Mouse (Mus musculus) testis, postnatal 10 days (tissue): ENCODE data around the gene Mfsd4a.

Experiments
- DNase-seq: peaks from one replicate; pipeline ENCODE4 v3.0.0; 2021; ENCODE audit warnings: low spot score

The Mfsd4a gene

DNA sequence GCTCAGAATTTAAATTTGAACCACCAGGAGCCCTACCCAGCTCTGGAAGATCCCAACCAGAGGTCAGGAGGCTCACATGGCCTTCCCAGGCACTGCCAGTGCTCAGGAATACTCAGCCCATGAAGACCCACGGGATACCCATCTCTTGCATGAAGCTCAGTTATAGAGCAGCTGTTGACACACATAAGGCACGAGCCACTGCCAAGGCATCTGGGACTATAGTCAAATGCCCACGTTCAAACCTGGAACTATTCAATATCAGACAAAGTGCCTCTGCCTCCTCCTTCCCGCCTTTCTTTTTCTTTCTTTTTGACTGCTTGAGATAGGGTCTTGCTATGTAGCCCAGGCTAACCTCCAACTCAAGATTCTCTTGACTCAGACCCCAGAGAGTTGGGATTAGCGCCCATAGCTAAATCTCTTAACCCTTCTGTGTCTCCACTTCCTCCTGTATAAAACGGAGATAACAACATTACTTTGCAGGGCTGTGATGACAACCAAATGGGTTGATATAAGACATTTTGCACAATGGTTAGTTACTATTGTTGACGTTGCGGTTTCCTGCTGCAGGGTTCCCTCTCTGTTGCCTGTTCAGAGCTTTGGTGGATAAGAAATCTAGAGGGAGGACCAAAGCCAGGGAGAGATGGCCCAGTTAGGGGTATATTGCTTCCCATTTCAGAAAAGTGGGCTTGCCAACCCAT lies 2.2 kb downstream of the Mfsd4a start:
- DNase-seq = no peak

DNA sequence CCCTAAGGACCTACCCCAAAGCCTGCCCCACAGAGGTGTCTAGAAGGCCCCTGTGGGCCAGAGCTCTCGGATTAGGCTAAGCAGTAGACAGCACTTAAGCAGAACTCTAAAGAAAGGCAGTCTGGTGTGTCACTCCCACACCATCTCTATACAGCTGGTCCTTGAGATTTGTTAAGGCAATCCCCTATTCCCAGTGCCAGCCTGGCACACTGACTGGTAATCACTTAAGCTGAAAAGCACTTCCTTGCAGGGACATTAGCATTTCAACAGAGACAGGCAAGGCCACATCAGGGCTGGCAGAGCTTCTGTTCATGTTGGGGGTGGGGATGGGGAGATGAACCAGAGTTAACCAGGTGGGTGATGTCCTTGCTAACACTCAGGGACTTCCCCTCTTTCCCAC lies 2.9 kb downstream of the Mfsd4a start:
- no peak for DNase-seq

DNA sequence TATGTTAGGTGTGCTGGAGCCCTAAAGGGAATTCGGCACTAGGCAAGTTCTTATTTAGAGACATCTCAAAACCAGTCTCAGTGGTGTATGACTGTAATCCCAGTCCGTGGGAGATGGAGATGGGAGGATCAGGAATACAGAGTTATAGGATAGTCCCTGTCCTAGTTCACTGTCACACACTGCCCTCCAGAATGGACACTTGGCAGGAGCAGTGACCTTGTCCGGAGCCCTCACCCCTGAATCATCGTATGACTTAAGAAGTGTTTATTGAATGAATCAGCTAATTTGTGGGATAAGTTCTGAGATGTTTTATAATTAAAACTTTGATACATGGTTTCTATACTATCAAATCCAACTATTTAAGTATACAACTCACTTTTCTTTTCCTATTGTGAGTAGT lies 4.8 kb downstream of the Mfsd4a start:
- no peak for DNase-seq

DNA sequence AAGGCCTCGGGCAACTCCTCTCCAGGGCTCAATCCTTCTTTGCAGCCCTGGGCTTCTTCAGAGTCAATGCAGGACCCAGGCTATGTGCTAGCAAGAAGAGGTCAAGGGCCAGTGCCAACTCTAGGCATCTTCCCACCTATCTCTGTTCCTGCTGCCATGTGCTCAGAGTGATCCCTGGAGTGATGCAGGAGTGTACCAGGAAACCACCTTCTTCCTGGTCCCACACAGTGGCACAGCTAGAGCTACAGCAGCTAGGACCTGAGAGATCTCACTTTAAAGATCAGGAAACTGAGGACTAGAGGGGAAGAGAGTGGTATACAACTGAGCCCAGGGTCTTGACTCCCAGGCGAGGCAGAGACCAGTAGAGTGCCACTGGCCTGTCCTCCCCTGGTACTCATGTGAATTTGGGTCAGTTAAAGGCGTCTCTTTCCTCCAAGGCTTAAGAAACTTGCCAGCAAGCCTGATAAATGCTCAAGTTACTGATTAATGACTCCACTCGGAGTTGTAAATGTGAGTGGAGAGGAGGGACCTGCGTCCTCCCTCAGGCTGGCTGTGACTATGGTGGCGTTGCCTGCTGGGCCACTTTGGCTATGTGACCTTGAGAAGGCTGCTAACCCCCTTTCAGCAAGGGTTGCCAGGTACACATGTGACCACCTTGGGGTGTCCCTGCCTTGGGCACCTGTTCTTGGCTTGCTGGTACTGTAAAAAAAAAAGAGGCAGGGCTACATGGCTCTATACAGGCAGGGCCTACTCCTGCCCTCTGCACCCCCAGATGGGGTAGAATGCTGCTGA lies 5.9 kb downstream of the Mfsd4a start:
- DNase-seq = no peak

DNA sequence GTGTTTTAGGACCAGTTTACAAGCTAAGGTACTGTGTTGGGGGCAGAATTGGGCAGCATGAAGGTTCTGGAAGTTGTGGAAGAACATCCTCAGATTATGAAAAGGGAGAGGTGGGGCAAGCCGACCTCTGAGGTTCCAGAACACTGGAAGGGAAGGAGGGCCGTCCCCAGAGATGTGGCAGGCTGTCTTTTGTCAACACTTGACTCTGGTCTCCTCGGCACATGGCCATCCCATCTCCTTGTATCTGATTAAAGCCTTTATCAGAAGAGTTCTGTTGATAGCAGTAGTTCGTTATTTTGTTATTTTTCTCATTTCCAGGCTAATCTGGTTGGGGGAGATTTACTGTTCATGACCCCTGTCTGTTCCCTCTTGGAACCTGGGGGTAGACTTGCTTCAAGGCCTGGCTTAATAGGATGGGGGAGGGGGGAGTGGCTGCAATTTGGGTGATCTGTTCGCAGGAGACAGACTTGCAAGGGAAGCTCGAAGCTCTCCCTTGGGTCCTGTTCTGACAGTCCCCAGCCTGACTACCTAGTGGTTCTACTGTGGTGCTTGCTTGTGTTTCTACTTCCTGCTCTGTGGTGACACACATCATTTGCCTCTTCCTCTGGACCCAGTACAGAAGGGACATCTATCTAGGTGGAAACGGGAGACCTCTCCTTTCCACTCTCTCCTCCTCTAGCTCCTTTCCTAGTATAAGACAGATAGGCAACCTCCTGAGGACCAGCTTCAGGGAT lies 7.7 kb downstream of the Mfsd4a start:
- no peak for DNase-seq

DNA sequence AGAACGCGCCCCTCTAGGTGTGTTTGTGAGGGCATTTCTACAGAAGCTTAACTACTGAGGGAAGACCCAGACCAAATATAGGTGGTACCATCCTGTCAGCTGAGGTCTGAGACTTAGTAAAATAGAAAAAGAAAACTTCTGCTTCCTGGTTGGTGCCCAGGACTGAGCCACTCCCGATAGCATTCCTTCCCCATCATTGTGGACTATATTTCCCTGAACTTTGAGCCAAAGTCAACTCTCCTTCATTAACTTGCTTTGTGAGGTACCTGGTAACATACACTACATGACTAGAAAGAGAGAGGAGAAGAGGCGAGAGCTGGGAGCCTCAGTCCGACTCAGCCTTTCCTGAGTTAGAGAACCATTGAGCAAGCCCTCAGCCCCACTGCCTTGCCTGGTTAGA lies 9.3 kb downstream of the Mfsd4a start:
- no peak for DNase-seq

DNA sequence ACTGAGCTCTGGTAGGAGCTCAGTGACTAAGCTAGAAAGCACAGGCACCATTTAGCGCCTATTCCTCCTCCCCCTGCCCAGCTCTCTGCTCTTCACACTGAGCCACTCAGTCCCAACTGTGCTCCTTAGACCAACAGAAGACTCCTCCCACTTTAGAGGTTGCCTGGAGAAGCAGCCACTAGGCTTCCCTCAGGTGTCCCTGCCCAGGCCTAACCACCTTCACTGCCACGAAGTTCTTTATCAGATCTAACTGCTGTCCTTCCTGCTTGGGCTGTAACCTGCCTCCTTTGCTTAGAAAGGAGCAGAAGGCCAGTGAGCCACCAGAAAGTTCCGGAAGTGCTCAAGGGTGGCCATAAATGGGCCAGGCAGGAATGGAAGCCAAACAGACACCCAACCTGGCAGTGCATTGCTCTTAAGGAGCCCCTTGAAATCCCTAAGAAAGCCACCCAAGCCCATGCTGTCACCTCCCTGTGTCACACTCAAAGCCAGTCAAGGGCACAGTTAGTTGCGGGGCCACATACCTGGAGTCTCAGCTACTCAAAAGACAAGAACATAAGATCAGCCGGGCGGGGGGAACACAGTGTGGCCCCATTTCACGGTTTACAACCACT lies 12.7 kb downstream of the Mfsd4a start:
- no peak for DNase-seq

DNA sequence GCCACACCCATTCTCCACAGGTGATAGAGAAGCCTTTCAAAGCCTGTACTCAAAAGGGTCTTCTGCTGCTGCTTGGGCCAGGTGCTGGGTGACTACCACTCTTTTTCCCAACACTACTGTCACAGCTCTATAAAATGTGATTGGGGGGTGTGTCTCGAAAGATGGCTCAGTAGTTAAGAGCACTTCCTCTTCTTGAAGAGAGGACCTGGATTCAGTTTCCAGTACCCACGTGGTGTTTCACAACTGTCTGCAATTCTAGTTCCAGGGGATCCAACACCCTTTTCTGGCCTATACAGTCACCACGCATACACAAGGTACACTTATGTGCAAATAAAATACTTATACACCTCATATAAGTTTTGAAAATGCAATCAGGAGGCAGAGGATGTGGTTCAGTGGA lies 13.5 kb downstream of the Mfsd4a start:
- no peak for DNase-seq

DNA sequence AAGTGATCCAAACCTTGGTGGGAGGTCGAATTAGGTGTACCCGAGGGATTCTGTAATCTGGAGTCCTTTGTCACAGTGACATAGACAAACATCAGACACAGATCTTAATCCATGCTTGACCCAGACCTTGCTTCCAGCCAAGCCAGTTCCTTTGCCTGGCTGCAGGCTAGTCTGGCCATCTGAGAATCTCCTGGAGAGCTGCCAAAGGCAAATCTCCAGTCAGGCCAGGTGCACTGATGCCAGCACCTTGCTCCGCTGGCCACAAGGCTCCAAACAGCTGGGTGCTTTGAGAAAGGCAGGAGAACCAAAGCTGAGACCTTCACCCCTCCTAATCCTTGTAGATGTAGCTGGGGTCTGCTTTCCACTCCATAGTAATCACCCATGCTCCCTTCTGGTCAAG lies 16.1 kb downstream of the Mfsd4a start:
- no peak for DNase-seq

- DNase-seq = peak; percentile 81
Measured at GRCm38 (mm10) chr1:132046143-132046735, 21.6 kb downstream of the Mfsd4a start.

- DNase-seq = no peak
Measured at GRCm38 (mm10) chr1:132043759-132044158, 24.1 kb downstream of the Mfsd4a start.

GRCm38 (mm10) chr1:132040201-132040621 lies 27.7 kb downstream of the Mfsd4a start:
- no peak for DNase-seq

DNA sequence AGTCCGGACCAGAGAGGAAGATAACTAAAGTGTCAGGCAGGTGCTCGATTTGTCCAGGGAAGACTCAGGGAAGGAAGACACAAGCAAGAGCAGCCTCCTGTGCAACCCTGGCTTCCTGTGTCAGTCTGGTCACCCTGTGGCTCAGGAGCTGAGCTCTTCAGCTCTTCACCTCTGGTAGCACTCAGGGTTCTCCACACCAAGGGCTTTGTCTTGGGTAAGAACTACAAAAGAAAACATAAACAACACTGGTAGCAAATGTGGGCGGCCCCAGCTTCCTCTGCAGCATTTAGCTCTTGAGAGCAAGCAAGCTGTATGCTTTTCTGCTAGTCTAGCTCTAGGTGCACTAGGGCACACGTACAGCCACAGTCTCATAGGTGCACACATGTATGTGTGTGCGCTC lies 29.1 kb downstream of the Mfsd4a start:
- DNase-seq = no peak

DNA sequence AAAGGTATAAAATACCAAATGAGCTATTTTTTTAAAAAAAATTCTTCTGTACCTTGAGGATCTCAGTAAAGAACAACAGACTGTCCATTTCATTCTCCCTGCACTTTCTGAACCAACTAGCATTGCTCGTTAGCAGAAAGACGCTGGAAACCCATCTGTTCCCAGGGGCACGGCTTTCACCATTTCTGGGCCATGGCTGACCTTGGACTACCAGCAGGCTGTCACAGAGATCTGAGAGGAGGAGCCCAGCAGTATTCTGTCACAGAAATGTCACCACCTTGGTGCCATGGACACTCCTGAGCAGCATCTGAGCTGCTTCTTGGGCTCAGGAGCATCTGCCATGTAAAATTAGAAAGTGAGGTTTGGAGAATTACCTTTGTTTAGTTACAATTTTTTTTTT lies 30.1 kb downstream of the Mfsd4a start:
- DNase-seq = no peak

- no peak for DNase-seq
Measured at GRCm38 (mm10) chr1:132032172-132032571, 35.7 kb downstream of the Mfsd4a start.

GRCm38 (mm10) chr1:132030574-132030973 lies 37.3 kb downstream of the Mfsd4a start:
- no peak for DNase-seq

GRCm38 (mm10) chr1:132028413-132028812 lies 39.4 kb downstream of the Mfsd4a start:
- no peak for DNase-seq

- no peak for DNase-seq
Measured at GRCm38 (mm10) chr1:132027978-132028377, 39.9 kb downstream of the Mfsd4a start.

DNA sequence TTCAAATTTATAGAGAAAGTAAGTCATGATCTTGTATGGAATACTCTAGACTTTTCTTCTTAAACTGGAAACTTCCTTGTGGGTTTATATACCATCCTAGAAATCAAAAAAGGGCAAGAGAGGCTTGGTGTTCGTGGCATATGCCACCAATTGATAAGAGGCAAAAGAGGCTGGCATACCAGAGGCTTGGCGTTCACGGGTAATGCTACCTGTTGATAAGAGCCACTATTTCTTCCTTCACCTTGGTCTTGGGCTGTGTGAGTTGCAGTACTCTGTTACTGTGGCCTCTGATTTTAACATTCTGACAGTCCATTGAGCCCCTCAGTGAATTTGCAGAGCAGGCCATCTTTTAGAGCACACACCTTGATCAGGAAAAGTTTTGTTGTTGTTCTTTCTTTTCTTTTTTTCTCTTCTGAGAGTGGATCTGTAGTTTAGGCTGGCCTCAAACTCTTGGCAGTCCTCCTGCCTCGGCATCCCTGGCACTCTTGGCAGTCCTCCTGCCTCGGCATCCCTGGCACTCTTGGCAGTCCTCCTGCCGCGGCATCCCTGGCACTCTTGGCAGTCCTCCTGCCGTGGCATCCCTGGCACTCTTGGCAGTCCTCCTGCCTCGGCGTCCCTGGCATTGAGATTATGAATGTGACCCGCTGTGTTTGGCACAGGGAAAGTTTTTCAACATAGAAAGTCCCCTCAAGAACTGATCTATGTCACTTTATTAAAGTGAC lies 40.8 kb downstream of the Mfsd4a start:
- DNase-seq = no peak

GRCm38 (mm10) chr1:132022107-132022506 lies 45.8 kb downstream of the Mfsd4a start:
- no peak for DNase-seq

GRCm38 (mm10) chr1:132019876-132020275 lies 48.0 kb downstream of the Mfsd4a start:
- no peak for DNase-seq
